Mouse (Mus musculus): ENCODE data around the gene Gm10570. TPM values are rescaled to one million over a fixed set of nuclear protein-coding genes. Genes with fewer than 3 reads are reported as not detected.
A peak's percentile ranks its signal among the peaks of the same experiment; 100 is the strongest.

Gene Gm10570
- total RNA-seq, 2 experiments from 2014 or later, result not detected

GRCm38 (mm10) chr4:130274346-130275015, 34.0 kb downstream of the Gm10570 start:
- ATAC-seq (replicated peaks; ENCODE audit: low FRiP score, poor library complexity, severe bottlenecking), result no peak

DNA sequence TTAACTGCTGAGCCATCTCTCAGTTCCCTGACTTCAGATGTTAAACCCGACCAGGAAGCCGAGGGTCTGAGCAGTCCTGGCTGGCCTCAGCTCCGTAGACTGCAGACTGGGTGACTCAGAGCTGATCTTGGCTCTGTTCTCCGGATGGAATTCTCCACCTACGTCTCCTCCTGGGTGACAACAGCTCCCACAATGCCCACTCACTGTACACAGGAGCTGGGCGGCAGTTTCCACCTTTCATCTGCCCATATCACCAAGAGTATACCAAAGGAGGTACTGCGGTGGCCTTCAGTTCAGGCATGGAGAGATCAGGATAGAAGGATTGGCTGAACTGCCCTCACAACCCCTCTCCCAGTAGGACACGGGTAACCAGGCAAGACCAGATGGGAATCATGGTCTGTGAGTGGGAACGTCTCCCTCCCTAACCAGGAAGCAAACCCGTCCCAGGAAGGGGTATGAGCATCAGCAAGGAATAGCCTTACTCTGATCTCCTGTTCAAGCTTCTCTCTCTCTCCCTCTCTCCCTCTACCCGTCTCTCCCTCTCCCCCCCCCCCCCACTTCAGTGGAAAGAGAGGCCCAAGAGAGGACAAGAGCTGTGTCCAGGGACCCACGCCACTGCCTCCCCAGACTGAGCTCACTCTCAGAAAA, 34.7 kb downstream of the Gm10570 start:
- ATAC-seq (replicated peaks; ENCODE audit: low FRiP score, poor library complexity, severe bottlenecking), result no peak

GRCm38 (mm10) chr4:130270611-130271347, 37.7 kb downstream of the Gm10570 start:
- no peak for ATAC-seq (replicated peaks; ENCODE audit: low FRiP score, poor library complexity, severe bottlenecking)

DNA sequence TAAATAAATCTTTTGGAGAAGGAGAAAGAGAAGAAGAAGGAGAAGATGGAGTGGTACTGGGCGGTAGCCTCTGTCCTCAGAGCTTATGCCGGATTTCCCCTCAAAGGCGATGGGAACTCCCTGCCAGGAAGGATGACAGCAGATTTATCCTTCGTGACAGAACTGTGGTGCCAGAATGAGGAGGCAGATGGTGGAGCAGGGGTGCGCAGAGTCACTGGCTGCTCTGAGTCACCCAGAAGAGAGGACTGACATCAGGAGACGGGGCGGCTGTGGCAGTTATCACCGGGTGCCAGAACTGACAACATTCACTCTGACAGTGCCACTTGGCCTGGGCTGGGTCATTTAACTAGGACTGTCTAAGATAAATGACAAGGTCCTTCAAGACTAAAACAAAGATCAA, 38.4 kb downstream of the Gm10570 start:
- ATAC-seq (replicated peaks; ENCODE audit: low FRiP score, poor library complexity, severe bottlenecking), result no peak

DNA sequence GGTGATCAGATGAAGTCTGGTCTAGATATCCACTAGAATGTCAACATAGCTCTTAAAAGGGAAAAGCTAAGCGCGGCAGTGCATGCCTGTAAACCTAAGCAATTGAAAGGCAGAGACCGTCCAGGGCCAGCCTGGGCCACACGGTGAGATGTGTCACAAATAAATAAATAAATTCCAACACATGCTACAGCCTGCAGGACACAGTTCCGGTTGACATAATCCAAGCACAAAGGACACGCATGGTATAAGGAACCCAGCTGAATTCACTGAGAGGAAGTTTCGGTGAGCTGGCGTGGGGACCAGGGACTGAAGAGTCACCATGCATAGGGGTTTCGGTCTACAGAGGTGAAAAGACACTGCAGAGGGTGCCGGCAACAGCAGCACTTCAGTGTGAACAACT, 39.7 kb downstream of the Gm10570 start:
- ATAC-seq (replicated peaks; ENCODE audit: low FRiP score, poor library complexity, severe bottlenecking), result no peak

- ATAC-seq (replicated peaks; ENCODE audit: low FRiP score, poor library complexity, severe bottlenecking), result no peak
Measured at GRCm38 (mm10) chr4:130267069-130267468, 41.4 kb downstream of the Gm10570 start.

DNA sequence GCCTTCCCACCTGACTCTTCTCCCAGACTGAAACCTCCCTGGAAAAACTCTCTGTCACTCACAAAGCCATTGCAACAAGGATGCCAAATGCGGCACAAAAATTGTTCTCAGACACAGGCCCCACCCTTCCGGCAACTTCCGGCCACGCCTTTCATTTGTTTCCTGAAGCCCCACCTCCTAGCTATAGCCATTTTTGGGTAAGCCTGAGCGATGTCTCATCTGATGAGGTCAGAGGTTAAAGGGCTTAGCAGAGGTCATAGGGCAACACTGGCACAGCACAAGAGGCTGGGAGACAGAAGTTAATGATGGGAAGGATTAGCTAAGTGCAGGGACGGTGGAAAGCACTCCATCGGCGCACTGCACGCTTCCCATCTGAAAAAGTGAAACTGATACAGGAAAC, 41.9 kb downstream of the Gm10570 start:
- no peak for ATAC-seq (replicated peaks; ENCODE audit: low FRiP score, poor library complexity, severe bottlenecking)

GRCm38 (mm10) chr4:130264698-130265349, 43.6 kb downstream of the Gm10570 start:
- peak; percentile 74 for ATAC-seq (replicated peaks; ENCODE audit: low FRiP score, poor library complexity, severe bottlenecking)

DNA sequence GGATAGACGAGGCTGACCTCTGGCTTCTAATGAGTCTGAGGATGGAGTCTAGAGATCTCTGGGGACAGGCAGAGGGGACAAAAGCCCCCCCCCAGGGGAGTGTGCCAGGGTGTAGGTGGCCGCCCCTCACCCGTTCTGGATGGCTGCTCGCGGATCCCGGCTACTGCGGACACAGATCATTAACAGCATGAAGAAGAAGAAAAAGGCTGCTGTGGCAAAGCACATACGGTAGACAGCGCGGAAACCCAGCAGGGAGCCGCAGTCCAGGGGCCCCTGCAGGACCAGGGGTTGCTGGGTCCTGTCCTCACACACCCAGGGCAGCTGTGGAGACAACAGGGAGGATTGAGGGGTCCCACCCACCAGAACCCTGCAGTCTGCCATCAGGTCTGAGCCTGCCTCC, 44.3 kb downstream of the Gm10570 start:
- no peak for ATAC-seq (replicated peaks; ENCODE audit: low FRiP score, poor library complexity, severe bottlenecking)

- ATAC-seq (replicated peaks; ENCODE audit: low FRiP score, poor library complexity, severe bottlenecking), result no peak
Measured at GRCm38 (mm10) chr4:130260406-130260805, 48.1 kb downstream of the Gm10570 start.

Other genes with a start within 250 kb of the Gm10570 start
- 44.7 and 45.3 TPM in 2 replicates for gene Pef1, start 206.1 kb downstream of the Gm10570 start, total RNA-seq (2015; ENCODE audit: low replicate concordance)
- 8.9 and 10.3 TPM in 2 replicates for gene Pef1, start 206.1 kb downstream of the Gm10570 start, total RNA-seq (2017; ENCODE audit: low replicate concordance)
- not detected in 2 replicates for gene Hcrtr1, start 169.3 kb downstream of the Gm10570 start, total RNA-seq (2015; ENCODE audit: low replicate concordance)
- not detected in 2 replicates for gene Hcrtr1, start 169.3 kb downstream of the Gm10570 start, total RNA-seq (2017; ENCODE audit: low replicate concordance)
- 199 and 217 TPM in 2 replicates for gene Tinagl1, start 133.6 kb downstream of the Gm10570 start, total RNA-seq (2015; ENCODE audit: low replicate concordance)
- 249 and 265 TPM in 2 replicates for gene Tinagl1, start 133.6 kb downstream of the Gm10570 start, total RNA-seq (2017; ENCODE audit: low replicate concordance)
- gene Gm853, start 86.3 kb downstream of the Gm10570 start, total RNA-seq (2015; ENCODE audit: low replicate concordance), result not detected in 2 replicates
- not detected in 2 replicates for gene Gm853, start 86.3 kb downstream of the Gm10570 start, total RNA-seq (2017; ENCODE audit: low replicate concordance)
- not detected in 2 replicates for gene Serinc2, start 29.5 kb downstream of the Gm10570 start, total RNA-seq (2015; ENCODE audit: low replicate concordance)
- gene Serinc2, start 29.5 kb downstream of the Gm10570 start, total RNA-seq (2017; ENCODE audit: low replicate concordance), result not detected in 2 replicates
- gene Fabp3, start 79 bp downstream of the Gm10570 start, total RNA-seq (2015; ENCODE audit: low replicate concordance), result not detected in 2 replicates
- not detected in 2 replicates for gene Fabp3, start 79 bp downstream of the Gm10570 start, total RNA-seq (2017; ENCODE audit: low replicate concordance)
- gene Zcchc17, start 51.3 kb upstream of the Gm10570 start, total RNA-seq (2015; ENCODE audit: low replicate concordance), result 15.5 and 19.1 TPM in 2 replicates
- gene Zcchc17, start 51.3 kb upstream of the Gm10570 start, total RNA-seq (2017; ENCODE audit: low replicate concordance), result 30.3 and 54.2 TPM in 2 replicates
- gene Snrnp40, start 51.5 kb upstream of the Gm10570 start, total RNA-seq (2015; ENCODE audit: low replicate concordance), result 35.0 and 69.6 TPM in 2 replicates
- 25.1 and 58.9 TPM in 2 replicates for gene Snrnp40, start 51.5 kb upstream of the Gm10570 start, total RNA-seq (2017; ENCODE audit: low replicate concordance)

Measured in erythroid progenitor cell, adult 5-6 weeks (primary cell).